Mouse (Mus musculus): Measurements from ENCODE around the gene Rnf212. TPM values are rescaled to one million over a fixed set of nuclear protein-coding genes. Genes with fewer than 3 reads are reported as not detected.

Gene Rnf212
- not detected in 4 replicates for total RNA-seq (2023; ENCODE audit: inconsistent age)

GRCm38 (mm10) chr5:108774630-108775306 lies at the start of gene Rnf212:
Rnf212 (minus strand) TSS chr5:108774982.

GRCm38 (mm10) chr5:108808750-108809149 lies 34.0 kb upstream of the Rnf212 start, which contains the start of gene Vmn2r8:
Vmn2r8 (minus strand) TSS chr5:108808850.

GRCm38 (mm10) chr5:108795263-108795662 lies 20.5 kb upstream of the Rnf212 start, which contains the start of gene Tmed11:
Tmed11 (minus strand) TSS chr5:108795363.

GRCm38 (mm10) chr5:108692271-108692670 lies 82.5 kb downstream of the Rnf212 start, which contains the start of gene Fgfrl1:
Fgfrl1 (plus strand) TSS chr5:108692382.

Other genes with a start within 250 kb of the Rnf212 start
- not detected in 4 replicates for gene Cplx1, start 225.0 kb downstream of the Rnf212 start, total RNA-seq (2023; ENCODE audit: inconsistent age)
- 144 to 160 TPM (median 152 TPM) in 4 replicates for gene Gak, start 145.2 kb downstream of the Rnf212 start, total RNA-seq (2023; ENCODE audit: inconsistent age)
- 18.8 to 22.2 TPM (median 20.6 TPM) in 4 replicates for gene Tmem175, start 145.2 kb downstream of the Rnf212 start, total RNA-seq (2023; ENCODE audit: inconsistent age)
- 40.2 to 45.7 TPM (median 41.7 TPM) in 4 replicates for gene Idua, start 114.7 kb downstream of the Rnf212 start, total RNA-seq (2023; ENCODE audit: inconsistent age)
- 37.3 to 42.3 TPM (median 39.7 TPM) in 4 replicates for gene Dgkq, start 105.3 kb downstream of the Rnf212 start, total RNA-seq (2023; ENCODE audit: inconsistent age)
- not detected in 4 replicates for gene Slc26a1, start 99.4 kb downstream of the Rnf212 start, total RNA-seq (2023; ENCODE audit: inconsistent age)
- gene Fgfrl1, start 82.6 kb downstream of the Rnf212 start, total RNA-seq (2023; ENCODE audit: inconsistent age): 6.1 to 7.3 TPM (median 6.8 TPM) in 4 replicates
- not detected in 4 replicates for gene Tmed11, start 20.4 kb upstream of the Rnf212 start, total RNA-seq (2023; ENCODE audit: inconsistent age)
- gene Vmn2r8, start 33.9 kb upstream of the Rnf212 start, total RNA-seq (2023; ENCODE audit: inconsistent age): not detected in 4 replicates
- gene Vmn2r9, start 77.6 kb upstream of the Rnf212 start, total RNA-seq (2023; ENCODE audit: inconsistent age): not detected in 4 replicates
- gene Vmn2r10, start 231.5 kb upstream of the Rnf212 start, total RNA-seq (2023; ENCODE audit: inconsistent age): not detected in 4 replicates